Mouse (Mus musculus): Measurements from ENCODE around the gene Atrn. TPM values are rescaled to one million over a fixed set of nuclear protein-coding genes. Genes with fewer than 3 reads are reported as not detected.
A peak's percentile ranks its signal among the peaks of the same experiment; 100 is the strongest.

Gene Atrn
- polyA plus RNA-seq, 1 experiment from 2014 or later = 10.2 TPM

GRCm38 (mm10) chr2:131038197-131038596 is 131.9 kb downstream of the Atrn start:
- 80% methylated on average over 6 of the region's 6 CpGs for WGBS
- no peak for DNase-seq

GRCm38 (mm10) chr2:131038675-131039074 is 132.4 kb downstream of the Atrn start:
- Histone ChIP-seq H3K9me3 (ENCODE audit: low read depth, low read length) (no peaks in the 10 kb centered on the region), H3K36me3 (ENCODE audit: insufficient read depth) (no peaks in the 10 kb centered on the region), H3K4me3 (ENCODE audit: low read depth, low read length) (no peak overlapping the region), H3K9ac (no peak overlapping the region), H3K4me1 (ENCODE audit: insufficient read depth) (no peaks in the 10 kb centered on the region), H3K27me3 (ENCODE audit: insufficient read depth, low read length) (peaks cover 38% of the 10 kb centered on the region), H3K4me2 (no peak overlapping the region), H3K27ac (ENCODE audit: low read depth) (no peak overlapping the region)
- no peak for ATAC-seq (ENCODE audit: insufficient read depth)
- no peak for DNase-seq
- 75% methylated on average over 5 of the region's 5 CpGs for WGBS
- TF ChIP-seq CTCF (IDR thresholded peaks at IDR 0.05; ENCODE audit: low read depth) = no peak

More at GRCm38 (mm10) chr2:131038197-131038596, 131.9 kb downstream of the Atrn start:
- ATAC-seq (ENCODE audit: insufficient read depth) = no peak
- Histone ChIP-seq H3K4me2 (no peak overlapping the region), H3K27ac (ENCODE audit: low read depth) (no peak overlapping the region), H3K36me3 (ENCODE audit: insufficient read depth) (no peaks in the 10 kb centered on the region), H3K27me3 (ENCODE audit: insufficient read depth, low read length) (peaks cover 38% of the 10 kb centered on the region), H3K4me3 (ENCODE audit: low read depth, low read length) (no peak overlapping the region), H3K4me1 (ENCODE audit: insufficient read depth) (no peaks in the 10 kb centered on the region), H3K9me3 (ENCODE audit: low read depth, low read length) (no peaks in the 10 kb centered on the region), H3K9ac (no peak overlapping the region)
- TF ChIP-seq CTCF (IDR thresholded peaks at IDR 0.05; ENCODE audit: low read depth) = no peak

GRCm38 (mm10) chr2:131040854-131041825 is 134.8 kb downstream of the Atrn start:
- H3K4me2 ChIP-seq = peak overlapping the region; percentile 94
- TF ChIP-seq CTCF (IDR thresholded peaks at IDR 0.05; ENCODE audit: low read depth) = no peak
- H3K27me3 ChIP-seq (ENCODE audit: insufficient read depth, low read length) = peaks cover 38% of the 10 kb centered on the region
- no peak overlapping the region for H3K27ac ChIP-seq (ENCODE audit: low read depth)
- peak overlapping the region; percentile 69 for H3K9ac ChIP-seq
- ATAC-seq (ENCODE audit: insufficient read depth) (peak; percentile 57; the same call in 1 of the 2 replicates), DNase-seq (peak; percentile 67)
- no peaks in the 10 kb centered on the region for H3K9me3 ChIP-seq (ENCODE audit: low read depth, low read length)
- peak overlapping the region; percentile 54 for H3K4me3 ChIP-seq (ENCODE audit: low read depth, low read length)
- peaks cover 10% of the 10 kb centered on the region; the same call in 1 of the 2 replicates for H3K4me1 ChIP-seq (ENCODE audit: insufficient read depth)
- H3K36me3 ChIP-seq (ENCODE audit: insufficient read depth) = no peaks in the 10 kb centered on the region
- WGBS = 2% methylated on average over 114 of the region's 115 CpGs

GRCm38 (mm10) chr2:131042988-131043387 is 136.7 kb downstream of the Atrn start, which contains the start of gene Gfra4:
TSS of gene Gfra4 (minus strand) at chr2:131043088.
- H3K27ac ChIP-seq (ENCODE audit: low read depth) = no peak within 1 kb of the TSS
- ATAC-seq (ENCODE audit: insufficient read depth) = no peak
- DNase-seq = no peak
- no peak within 1 kb of the TSS for H3K9ac ChIP-seq
- H3K36me3 ChIP-seq (ENCODE audit: insufficient read depth) = no peaks in the 10 kb centered on the region
- no peaks in the 10 kb centered on the region for H3K9me3 ChIP-seq (ENCODE audit: low read depth, low read length)
- H3K4me1 ChIP-seq (ENCODE audit: insufficient read depth) = peaks cover 10% of the 10 kb centered on the region; the same call in 1 of the 2 replicates
- TF ChIP-seq CTCF (IDR thresholded peaks at IDR 0.05; ENCODE audit: low read depth) = no peak
- H3K27me3 ChIP-seq (ENCODE audit: insufficient read depth, low read length) = peaks cover 38% of the 10 kb centered on the region
- no peak within 1 kb of the TSS for H3K4me2 ChIP-seq
- WGBS = 68% methylated on average over 2 of the region's 2 CpGs
- 0 out of 2 replicates have a peak within 1 kb of the TSS, but pooled peaks have one; percentile 54 for H3K4me3 ChIP-seq (ENCODE audit: low read depth, low read length)

DNA sequence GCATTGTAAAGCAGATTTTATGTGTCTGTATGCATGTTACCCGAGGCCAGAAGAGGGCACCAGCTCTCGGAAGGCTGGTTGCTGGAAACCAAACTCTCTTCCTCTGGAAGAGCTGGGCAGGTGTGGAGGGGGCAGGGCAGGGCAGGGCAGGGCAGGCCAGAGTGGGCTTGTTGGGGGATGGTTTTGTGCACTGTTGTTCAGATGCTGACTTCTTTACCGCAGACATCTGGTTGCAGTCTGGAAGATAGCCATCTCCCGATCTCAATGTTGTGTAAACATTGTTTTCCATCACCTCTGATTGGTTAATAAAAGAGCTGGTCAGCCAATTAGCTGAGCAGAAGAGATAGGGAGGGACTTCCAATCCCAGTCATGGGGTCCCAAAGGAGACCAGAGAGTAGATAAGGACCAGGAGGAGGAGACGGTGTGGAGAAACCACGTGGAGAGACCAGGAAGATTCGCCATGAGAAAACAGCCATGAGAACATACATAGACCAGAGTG is 138.1 kb downstream of the Atrn start:
- no peak overlapping the region for H3K27ac ChIP-seq (ENCODE audit: low read depth)
- ATAC-seq (ENCODE audit: insufficient read depth) = peak; percentile 49
- WGBS = 7% methylated on average over 7 of the region's 7 CpGs

DNA sequence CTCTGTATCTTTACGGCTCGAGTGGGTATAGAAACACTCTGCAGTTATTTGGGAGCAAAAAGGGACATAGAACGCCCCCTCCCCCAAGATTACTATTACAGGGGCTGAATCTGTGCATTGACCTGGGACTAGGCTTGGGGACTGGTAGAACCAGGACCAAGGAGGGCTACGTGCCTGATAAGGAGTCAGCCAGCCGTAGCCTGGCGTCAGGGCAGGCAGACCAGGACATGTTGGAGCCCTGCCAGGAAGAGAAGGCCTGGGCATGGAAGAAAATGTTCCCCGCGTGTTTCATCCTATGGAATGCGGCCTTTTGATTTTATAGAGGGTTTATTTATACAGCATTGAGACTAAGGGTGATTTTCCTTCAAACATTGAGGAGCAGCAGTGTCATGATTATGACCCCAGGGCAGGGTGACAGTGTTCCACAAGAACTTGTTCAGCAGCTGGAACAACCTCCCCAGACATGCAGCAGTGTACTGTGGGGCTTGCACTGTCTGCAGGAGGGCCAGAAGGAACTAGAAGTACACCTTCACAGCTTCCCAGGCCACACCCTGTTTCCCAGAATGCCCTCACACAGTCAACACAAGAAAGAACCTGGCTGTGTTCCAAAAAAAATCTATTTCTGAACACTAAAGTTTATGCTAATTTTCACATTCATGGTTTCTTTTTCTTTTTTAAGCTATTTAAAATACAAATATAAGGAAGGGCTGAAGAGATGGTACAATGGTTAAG is 138.9 kb downstream of the Atrn start:
- ATAC-seq (ENCODE audit: insufficient read depth) = peak; percentile 39; the same call in 1 of the 2 replicates
- 46% methylated on average over 9 of the region's 9 CpGs for WGBS
- Histone ChIP-seq H3K27ac (ENCODE audit: low read depth) (no peak overlapping the region), H3K4me3 (ENCODE audit: low read depth, low read length) (no peak overlapping the region), H3K9me3 (ENCODE audit: low read depth, low read length) (no peaks in the 10 kb centered on the region), H3K27me3 (ENCODE audit: insufficient read depth, low read length) (peaks cover 29% of the 10 kb centered on the region), H3K36me3 (ENCODE audit: insufficient read depth) (no peaks in the 10 kb centered on the region), H3K9ac (no peak overlapping the region), H3K4me2 (peak overlapping the region; percentile 35), H3K4me1 (ENCODE audit: insufficient read depth) (peaks cover 10% of the 10 kb centered on the region; the same call in 1 of the 2 replicates)
- peak; percentile 67 for DNase-seq
- no peak for TF ChIP-seq CTCF (IDR thresholded peaks at IDR 0.05; ENCODE audit: low read depth)

More for the DNA sequence above, 138.1 kb downstream of the Atrn start:
- peak; percentile 61 for DNase-seq
- H3K36me3 ChIP-seq (ENCODE audit: insufficient read depth) = no peaks in the 10 kb centered on the region
- H3K4me1 ChIP-seq (ENCODE audit: insufficient read depth) = peaks cover 10% of the 10 kb centered on the region; the same call in 1 of the 2 replicates
- peak overlapping the region; percentile 35 for H3K4me2 ChIP-seq
- peaks cover 37% of the 10 kb centered on the region for H3K27me3 ChIP-seq (ENCODE audit: insufficient read depth, low read length)
- H3K9ac ChIP-seq = no peak overlapping the region
- H3K4me3 ChIP-seq (ENCODE audit: low read depth, low read length) = no peak overlapping the region
- no peaks in the 10 kb centered on the region for H3K9me3 ChIP-seq (ENCODE audit: low read depth, low read length)
- TF ChIP-seq CTCF (IDR thresholded peaks at IDR 0.05; ENCODE audit: low read depth) = peak; percentile 47
